Mouse (Mus musculus): ENCODE data around the gene Dcxr.

- TF ChIP-seq ZC3H11A (IDR thresholded peaks at IDR 0.05; ENCODE audit: borderline replicate concordance, low read depth, low read length), result no peak
- TF ChIP-seq CHD2 (IDR thresholded peaks at IDR 0.05; ENCODE audit: low read depth, low read length), result no peak
Measured at GRCm38 (mm10) chr11:120709551-120709950, 17.5 kb downstream of the Dcxr start.
